In genomic region chr7:39552993-39553392, GRCm38 (mm10) we compare ENCODE assay signal across 8 mouse cellular contexts. TPM values are rescaled to one million over a fixed set of nuclear protein-coding genes. Genes with fewer than 3 reads are reported as not detected.
DNase-seq lines count a peak whose midpoint lies in the region; ATAC-seq and TF ChIP-seq lines count a peak whose summit lies in the region.

No protein-coding gene starts in this region.

- peak overlapping the region; percentile 91 for H3K9ac ChIP-seq in heart, embryonic 16.5 days (ENCODE audit: low read length)
- peak overlapping the region; percentile 27; the same call in 1 of the 2 replicates for H3K9ac ChIP-seq in forebrain, embryonic 11.5 days (ENCODE audit: low read length)
- H3K9ac ChIP-seq in liver, embryonic 11.5 days (ENCODE audit: low read depth, low read length): peak overlapping the region; percentile 55

- H3K9me3 ChIP-seq in heart, embryonic 16.5 days (replicated peaks; ENCODE audit: control insufficient read depth, low read length): no peaks in the 10 kb centered on the region
- no peaks in the 10 kb centered on the region for H3K9me3 ChIP-seq in G1E (replicated peaks)
- no peaks in the 10 kb centered on the region for H3K9me3 ChIP-seq in forebrain, embryonic 11.5 days (ENCODE audit: control insufficient read depth, low read length)
- H3K9me3 ChIP-seq in liver, embryonic 11.5 days (ENCODE audit: control insufficient read depth, low read length): no peaks in the 10 kb centered on the region

- no peak for ATAC-seq in heart, embryonic 16.5 days (replicated peaks; ENCODE audit: extremely low read depth, insufficient read depth, low FRiP score)
- no peak for ATAC-seq in G1E (ENCODE audit: extremely low read depth, insufficient number of reproducible peaks, low FRiP score, poor library complexity, severe bottlenecking)
- ATAC-seq in forebrain, embryonic 11.5 days (replicated peaks; ENCODE audit: low FRiP score): no peak
- ATAC-seq in liver, embryonic 11.5 days (replicated peaks; ENCODE audit: low FRiP score): no peak
- ATAC-seq in megakaryocyte progenitor cell, adult 5-6 weeks (replicated peaks; ENCODE audit: poor library complexity): no peak

- no peak for DNase-seq in heart, adult 9 months (ENCODE audit: low spot score in 2 of 2)
- DNase-seq in G1E (ENCODE audit: low spot score): no peak
- DNase-seq in forebrain, embryonic 11.5 days (ENCODE audit: low spot score): no peak
- DNase-seq in liver, embryonic 11.5 days (ENCODE audit: low spot score): no peak
- DNase-seq in frontal cortex, postnatal 25 days (ENCODE audit: low spot score in 2 of 2): no peak
- no peak for DNase-seq in layer of hippocampus, adult 18-20 months (ENCODE audit: low spot score in 2 of 2)

- peak overlapping the region; percentile 96; the same call in 1 of the 2 replicates for H3K27ac ChIP-seq in heart, embryonic 16.5 days (ENCODE audit: low read length)
- no peak overlapping the region for H3K27ac ChIP-seq in forebrain, embryonic 11.5 days (ENCODE audit: low read depth, low read length)
- H3K27ac ChIP-seq in liver, embryonic 11.5 days (ENCODE audit: low read depth, low read length): no peak overlapping the region

- WGBS in heart, embryonic 16.5 days: 7% methylated on average over 5 of the region's 5 CpGs
- 27% methylated on average over 5 of the region's 5 CpGs for WGBS in forebrain, embryonic 11.5 days
- WGBS in liver, embryonic 11.5 days: 15% methylated on average over 5 of the region's 5 CpGs

- peaks cover 17% of the 10 kb centered on the region for H3K4me1 ChIP-seq in heart, embryonic 16.5 days (ENCODE audit: control insufficient read depth, insufficient read depth, low read length)
- peaks cover 5% of the 10 kb centered on the region; the same call in 1 of the 2 replicates for H3K4me1 ChIP-seq in G1E (ENCODE audit: insufficient read depth, low read depth, low read length)
- 0 out of 2 replicates have a peak, but pooled peaks cover 2% of the 10 kb centered on the region for H3K4me1 ChIP-seq in forebrain, embryonic 11.5 days (replicated peaks; ENCODE audit: control insufficient read depth, insufficient read depth, low read length)
- H3K4me1 ChIP-seq in liver, embryonic 11.5 days (replicated peaks; ENCODE audit: control insufficient read depth, insufficient read depth, low read length): peaks cover 4% of the 10 kb centered on the region

- H3K27me3 ChIP-seq in heart, embryonic 16.5 days (ENCODE audit: control insufficient read depth, insufficient read depth, low read length): no peaks in the 10 kb centered on the region
- H3K27me3 ChIP-seq in G1E (ENCODE audit: insufficient read depth, low read length): no peaks in the 10 kb centered on the region
- no peaks in the 10 kb centered on the region for H3K27me3 ChIP-seq in forebrain, embryonic 11.5 days (ENCODE audit: control insufficient read depth, insufficient read depth, low read length)
- no peaks in the 10 kb centered on the region for H3K27me3 ChIP-seq in liver, embryonic 11.5 days (replicated peaks; ENCODE audit: control insufficient read depth, insufficient read depth, low read length)

- H3K4me2 ChIP-seq in heart, embryonic 16.5 days (ENCODE audit: low read depth, low read length): peak overlapping the region; percentile 74
- H3K4me2 ChIP-seq in forebrain, embryonic 11.5 days (ENCODE audit: low read depth, low read length, severe bottlenecking): peak overlapping the region; percentile 49
- H3K4me2 ChIP-seq in liver, embryonic 11.5 days: peak overlapping the region; percentile 77

- peaks cover 7% of the 10 kb centered on the region; the same call in 1 of the 2 replicates for H3K36me3 ChIP-seq in heart, embryonic 16.5 days (ENCODE audit: control insufficient read depth, insufficient read depth)
- peaks cover 8% of the 10 kb centered on the region for H3K36me3 ChIP-seq in G1E (replicated peaks)
- H3K36me3 ChIP-seq in forebrain, embryonic 11.5 days (ENCODE audit: control insufficient read depth, insufficient read depth, low read length): no peaks in the 10 kb centered on the region; the same call in 1 of the 2 replicates
- H3K36me3 ChIP-seq in liver, embryonic 11.5 days (ENCODE audit: control insufficient read depth, insufficient read depth, low read length): 0 out of 2 replicates have a peak, but pooled peaks cover 3% of the 10 kb centered on the region

- peak overlapping the region; percentile 87 for H3K4me3 ChIP-seq in heart, embryonic 16.5 days (ENCODE audit: low read length)
- H3K4me3 ChIP-seq in G1E (ENCODE audit: low read depth, low read length): peak overlapping the region; percentile 78; the same call in 1 of the 2 replicates
- peak overlapping the region; percentile 72 for H3K4me3 ChIP-seq in forebrain, embryonic 11.5 days (ENCODE audit: low read depth, low read length)
- H3K4me3 ChIP-seq in liver, embryonic 11.5 days (ENCODE audit: low read depth, low read length): peak overlapping the region; percentile 70

- no peak for TF ChIP-seq CTCF in G1E (IDR thresholded peaks at IDR 0.05; ENCODE audit: low read depth, low read length)

RNA-seq across cellular contexts. Expression of gene Zfp619, which starts 35.4 kb away (rescaled TPM):
- 1.2 and 1.5 TPM in 2 replicates for polyA plus RNA-seq in heart, embryonic 16.5 days (2015; fragmentation: Nextera tagmentation; extraction: Ambion mirVana)
- 2.3 TPM in 2 replicates for total RNA-seq in G1E (2014; fragmentation: Nextera tagmentation)
- total RNA-seq in G1E (2017): 1.5 and 1.9 TPM in 2 replicates
- polyA plus RNA-seq in G1E (2012): 0.11 and 0.12 TPM in 2 replicates
- 4.3 and 4.4 TPM in 2 replicates for polyA plus RNA-seq in forebrain, embryonic 11.5 days (2014; fragmentation: Nextera tagmentation; extraction: Ambion mirVana)
- 0.83 and 1.2 TPM in 2 replicates for polyA plus RNA-seq in liver, embryonic 11.5 days (2014; fragmentation: Nextera tagmentation; extraction: Ambion mirVana)
- total RNA-seq in megakaryocyte progenitor cell, adult 5-6 weeks (2015): 3.8 and 3.9 TPM in 2 replicates
- 2.4 and 3.1 TPM in 2 replicates for total RNA-seq in megakaryocyte progenitor cell, adult 5-6 weeks (2017)
- 1 to 10 TPM; 3.2 to 3.6 TPM for total RNA-seq in layer of hippocampus, adult 18-20 months (2021)

Comparison
In these comparisons a context has a peak if more than half of its experiments do, and no peak if none do; other contexts are left out.
1. H3K9ac ChIP-seq: peak in every context shown above with its lines; median percentile 91 in heart, embryonic 16.5 days; 55 in liver, embryonic 11.5 days; 27 in forebrain, embryonic 11.5 days.